Mouse (Mus musculus) hindbrain, postnatal 0 days (tissue): Measurements from ENCODE around the gene Chrna1. TPM values are rescaled to one million over a fixed set of nuclear protein-coding genes. Genes with fewer than 3 reads are reported as not detected.

ENCODE experiments used
- ATAC-seq: fragments of 200-750 bp; cut with Nextera tagmentation; 2 replicates; pipeline ENCODE4 v1.8.0; 2017; ENCODE audit warnings: mild to moderate bottlenecking, moderate TSS enrichment, moderate library complexity
- DNase-seq: peaks from one replicate; pipeline ENCODE4 v3.0.0-alpha.2; 2015; ENCODE audit warnings: low spot score
- H3K27ac ChIP-seq: fragments of 300-500 bp; sonication (generic); 2 replicates; pipeline ENCODE4 v1.5.1; 2014; ENCODE audit warnings: mild to moderate bottlenecking
- H3K27me3 ChIP-seq: fragments of 300-500 bp; sonication (generic); 2 replicates; pipeline ENCODE4 v1.6.1; 2014; ENCODE audit warnings: low read length, mixed read lengths; ENCODE audit not compliant: insufficient read depth
- H3K36me3 ChIP-seq: fragments of 300-500 bp; sonication (generic); 2 replicates; pipeline ENCODE4 v1.6.1; 2014; ENCODE audit warnings: low read length, mixed read lengths; ENCODE audit not compliant: insufficient read depth
- H3K4me1 ChIP-seq: fragments of 300-500 bp; sonication (generic); 2 replicates; pipeline ENCODE4 v1.6.1; 2014; ENCODE audit warnings: antibody characterized with exemption, low read length, mixed read lengths; ENCODE audit not compliant: insufficient read depth
- H3K4me2 ChIP-seq: fragments of 300-500 bp; sonication (generic); 2 replicates; pipeline ENCODE4 v1.6.1; 2014; ENCODE audit warnings: low read depth, mild to moderate bottlenecking, low read length, moderate library complexity, mixed read lengths
- H3K4me3 ChIP-seq: fragments of 300-500 bp; sonication (generic); 2 replicates; pipeline ENCODE4 v1.5.1; 2014; ENCODE audit warnings: low read length
- H3K9ac ChIP-seq: fragments of 300-500 bp; sonication (generic); replicated peaks from 2 replicates; pipeline ENCODE4 v1.6.1; 2014; ENCODE audit warnings: mild to moderate bottlenecking, low read length, moderate library complexity, mixed read lengths
- H3K9me3 ChIP-seq: fragments of 300-500 bp; sonication (generic); 2 replicates; pipeline ENCODE4 v1.6.1; 2016; ENCODE audit warnings: low read length, mixed read lengths
- CTCF ChIP-seq: IDR thresholded peaks from 2 replicates; pipeline ENCODE4 v1.5.1; 2016; ENCODE audit warnings: antibody characterized with exemption, control low read depth, low read depth
- WGBS: fragments of 180-500 bp; shearing (Covaris S2); extraction: QIAGEN DNeasy Blood & Tissue Kit; methylation state at CpG from one replicate; pipeline ENCODE4 v1.1.7; 2014; 5-methylcytosine and 5-hydroxymethylcytosine counted together
- polyA plus RNA-seq: library from polyadenylated mRNA; unstranded; fragments of >200 nt; fragmentation: Nextera tagmentation; extraction: Ambion mirVana; gene quantifications from 2 replicates; pipeline ENCODE4 v1.2.1, GENCODE M21; 2015
- total RNA-seq: library from RNA; depleted of rRNA; stranded (reverse); fragments of >200 nt; gene quantifications from 2 replicates; pipeline ENCODE4 v1.2.3, GENCODE M21; 2014

Chrna1 gene
- total and polyA plus RNA-seq, 2 experiments from 2014 or later: 0.15 TPM; not detected in 1

- Histone ChIP-seq H3K4me2 (peak overlapping the region; percentile 36), H3K4me3 (no peak overlapping the region), H3K9ac (no peak overlapping the region), H3K27ac (no peak overlapping the region), H3K36me3 (no peaks in the 10 kb centered on the region), H3K4me1 (no peaks in the 10 kb centered on the region), H3K9me3 (no peaks in the 10 kb centered on the region), H3K27me3 (no peaks in the 10 kb centered on the region)
- WGBS: 19% methylated on average over 6 of the region's 6 CpGs
- ATAC-seq: no peak
- TF ChIP-seq CTCF: peak; percentile 76
- peak; percentile 85 for DNase-seq
These were observed 29.4 kb downstream of the Chrna1 start for GRCm38 (mm10) chr2:73550725-73551124.

- ATAC-seq (no peak), DNase-seq (no peak)
- no peak for TF ChIP-seq CTCF
- H3K9ac ChIP-seq: no peak overlapping the region
- H3K36me3 ChIP-seq: no peaks in the 10 kb centered on the region
- WGBS: 68% methylated on average over 2 of the region's 2 CpGs
- no peaks in the 10 kb centered on the region for H3K4me1 ChIP-seq
- H3K4me3 ChIP-seq: no peak overlapping the region
- H3K27me3 ChIP-seq: no peaks in the 10 kb centered on the region
- no peak overlapping the region for H3K27ac ChIP-seq
- H3K4me2 ChIP-seq: no peak overlapping the region
- H3K9me3 ChIP-seq: no peaks in the 10 kb centered on the region
These were observed 31.6 kb downstream of the Chrna1 start for GRCm38 (mm10) chr2:73548542-73548941.

GRCm38 (mm10) chr2:73547256-73547655, 32.9 kb downstream of the Chrna1 start:
- H3K27ac ChIP-seq: no peak overlapping the region
- H3K9ac ChIP-seq: no peak overlapping the region
- H3K27me3 ChIP-seq: no peaks in the 10 kb centered on the region
- TF ChIP-seq CTCF: no peak
- H3K9me3 ChIP-seq: no peaks in the 10 kb centered on the region
- H3K36me3 ChIP-seq: no peaks in the 10 kb centered on the region
- no peak overlapping the region for H3K4me2 ChIP-seq
- DNase-seq: no peak
- H3K4me3 ChIP-seq: no peak overlapping the region
- WGBS: 93% methylated on average over 4 of the region's 4 CpGs
- no peaks in the 10 kb centered on the region for H3K4me1 ChIP-seq
- ATAC-seq: no peak

GRCm38 (mm10) chr2:73545556-73545955, 34.6 kb downstream of the Chrna1 start:
- ATAC-seq (no peak), DNase-seq (no peak)
- Histone ChIP-seq H3K9me3 (no peaks in the 10 kb centered on the region), H3K4me2 (no peak overlapping the region), H3K27me3 (no peaks in the 10 kb centered on the region), H3K27ac (no peak overlapping the region), H3K4me3 (no peak overlapping the region), H3K4me1 (no peaks in the 10 kb centered on the region), H3K9ac (no peak overlapping the region), H3K36me3 (no peaks in the 10 kb centered on the region)
- no peak for TF ChIP-seq CTCF
- WGBS: 76% methylated on average over 2 of the region's 2 CpGs

GRCm38 (mm10) chr2:73540450-73541162, 39.5 kb downstream of the Chrna1 start:
- DNase-seq (no peak), ATAC-seq (no peak)
- Histone ChIP-seq H3K27me3 (no peaks in the 10 kb centered on the region), H3K4me1 (no peaks in the 10 kb centered on the region), H3K36me3 (no peaks in the 10 kb centered on the region), H3K4me3 (no peak overlapping the region), H3K27ac (no peak overlapping the region), H3K4me2 (peak overlapping the region; percentile 35), H3K9me3 (no peaks in the 10 kb centered on the region), H3K9ac (no peak overlapping the region)
- no peak for TF ChIP-seq CTCF
- WGBS: 39% methylated on average over 16 of the region's 16 CpGs

GRCm38 (mm10) chr2:73539697-73540096, 40.4 kb downstream of the Chrna1 start:
- WGBS: 39% methylated on average over 1 of the region's 1 CpGs

GRCm38 (mm10) chr2:73539141-73539540, 41.0 kb downstream of the Chrna1 start:
- Histone ChIP-seq H3K4me2 (no peak overlapping the region), H3K4me1 (no peaks in the 10 kb centered on the region), H3K9ac (no peak overlapping the region), H3K27me3 (no peaks in the 10 kb centered on the region), H3K27ac (no peak overlapping the region), H3K4me3 (no peak overlapping the region), H3K36me3 (no peaks in the 10 kb centered on the region), H3K9me3 (no peaks in the 10 kb centered on the region)
- ATAC-seq (no peak), DNase-seq (no peak)
- WGBS: 81% methylated on average over 3 of the region's 3 CpGs
- no peak for TF ChIP-seq CTCF

More at GRCm38 (mm10) chr2:73539697-73540096, 40.4 kb downstream of the Chrna1 start:
- Histone ChIP-seq H3K36me3 (no peaks in the 10 kb centered on the region), H3K9me3 (no peaks in the 10 kb centered on the region), H3K4me1 (no peaks in the 10 kb centered on the region), H3K4me3 (no peak overlapping the region), H3K27me3 (no peaks in the 10 kb centered on the region), H3K9ac (no peak overlapping the region), H3K4me2 (no peak overlapping the region), H3K27ac (no peak overlapping the region)
- DNase-seq (no peak), ATAC-seq (no peak)
- TF ChIP-seq CTCF: no peak
